Mouse (Mus musculus) forebrain, embryonic 16.5 days (tissue): Measurements from ENCODE around the gene Abhd14a. TPM values are rescaled to one million over a fixed set of nuclear protein-coding genes. Genes with fewer than 3 reads are reported as not detected.

Experiments used
- ATAC-seq: fragments of 200-750 bp; cut with Nextera tagmentation; 2 replicates; pipeline ENCODE4 v1.8.0; 2017; ENCODE audit warnings: mild to moderate bottlenecking, moderate library complexity
- H3K27ac ChIP-seq: fragments of 300-500 bp; sonication (generic); 2 replicates; pipeline ENCODE4 v1.5.1; 2014; ENCODE audit warnings: low read length, control low read depth
- H3K27me3 ChIP-seq: fragments of 300-500 bp; sonication (generic); replicated peaks from 2 replicates; pipeline ENCODE4 v1.6.1; 2014; ENCODE audit warnings: low read length; ENCODE audit not compliant: control insufficient read depth, insufficient read depth
- H3K36me3 ChIP-seq: fragments of 300-500 bp; sonication (generic); 2 replicates; pipeline ENCODE4 v1.6.1; 2014; ENCODE audit not compliant: control insufficient read depth, insufficient read depth
- H3K4me1 ChIP-seq: fragments of 300-500 bp; sonication (generic); replicated peaks from 2 replicates; pipeline ENCODE4 v1.6.1; 2014; ENCODE audit warnings: low read length; ENCODE audit not compliant: control insufficient read depth, insufficient read depth
- H3K4me2 ChIP-seq: fragments of 300-500 bp; sonication (generic); 2 replicates; pipeline ENCODE4 v1.6.1; 2014; ENCODE audit warnings: mild to moderate bottlenecking, low read length, control low read depth
- H3K4me3 ChIP-seq: fragments of 300-500 bp; sonication (generic); replicated peaks from 2 replicates; pipeline ENCODE4 v1.5.1; 2014; ENCODE audit warnings: mild to moderate bottlenecking, low read length, control low read depth
- H3K9ac ChIP-seq: fragments of 300-500 bp; sonication (generic); replicated peaks from 2 replicates; pipeline ENCODE4 v1.6.1; 2014; ENCODE audit warnings: low read depth, low read length, control low read depth
- H3K9me3 ChIP-seq: fragments of 300-500 bp; sonication (generic); 2 replicates; pipeline ENCODE4 v1.6.1; 2016; ENCODE audit warnings: low read length; ENCODE audit not compliant: control insufficient read depth
- WGBS: fragments of 180-500 bp; shearing (Covaris S2); extraction: QIAGEN DNeasy Blood & Tissue Kit; methylation state at CpG from one replicate; pipeline ENCODE4 v1.1.7; 2014; 5-methylcytosine and 5-hydroxymethylcytosine counted together
- polyA plus RNA-seq: library from polyadenylated mRNA; unstranded; fragments of >200 nt; fragmentation: Nextera tagmentation; extraction: Ambion mirVana; gene quantifications from 2 replicates; pipeline ENCODE4 v1.2.1, GENCODE M21; 2015

Abhd14a gene
- polyA plus RNA-seq, 1 experiment from 2014 or later = 81.9 TPM

GRCm38 (mm10) chr9:106429221-106430014 lies 18.1 kb downstream of the Abhd14a start, which contains the start of gene Rpl29:
Rpl29 (plus strand) TSS chr9:106429454.
- Histone ChIP-seq H3K4me2 (peak within 1 kb of the TSS; percentile 69), H3K27ac (peak within 1 kb of the TSS; percentile 96), H3K9ac (peak within 1 kb of the TSS; percentile 70), H3K9me3 (no peaks in the 10 kb centered on the region), H3K4me3 (peak within 1 kb of the TSS; percentile 67), H3K27me3 (no peaks in the 10 kb centered on the region), H3K4me1 (peaks cover 10% of the 10 kb centered on the region), H3K36me3 (peaks cover 10% of the 10 kb centered on the region; the same call in 1 of the 2 replicates)
- ATAC-seq = peak; percentile 91
- under 1% methylated on average over 55 of the region's 55 CpGs for WGBS

- 16% methylated on average over 11 of the region's 11 CpGs for WGBS
- Histone ChIP-seq H3K4me3 (peak overlapping the region; percentile 67), H3K36me3 (peaks cover 10% of the 10 kb centered on the region; the same call in 1 of the 2 replicates), H3K27me3 (no peaks in the 10 kb centered on the region), H3K9ac (peak overlapping the region; percentile 57), H3K4me2 (peak overlapping the region; percentile 68), H3K4me1 (peaks cover 10% of the 10 kb centered on the region), H3K27ac (peak overlapping the region; percentile 96), H3K9me3 (no peaks in the 10 kb centered on the region)
- ATAC-seq = peak; percentile 64
These were observed 18.7 kb downstream of the Abhd14a start for GRCm38 (mm10) chr9:106428719-106429220.

- no peak overlapping the region for H3K9ac ChIP-seq
- H3K27ac ChIP-seq = no peak overlapping the region
- no peaks in the 10 kb centered on the region for H3K36me3 ChIP-seq
- peaks cover 28% of the 10 kb centered on the region for H3K4me1 ChIP-seq
- H3K9me3 ChIP-seq = no peaks in the 10 kb centered on the region
- 0 out of 2 replicates have a peak overlapping the region, but pooled peaks have one; percentile 6 for H3K4me2 ChIP-seq
- H3K4me3 ChIP-seq = no peak overlapping the region
- H3K27me3 ChIP-seq = no peaks in the 10 kb centered on the region; the same call in 1 of the 2 replicates
- peak; percentile 83 for ATAC-seq
- 1% methylated on average over 3 of the region's 3 CpGs for WGBS
These were observed 25.7 kb downstream of the Abhd14a start for GRCm38 (mm10) chr9:106421865-106422160.

- Histone ChIP-seq H3K27ac (no peak overlapping the region), H3K36me3 (no peaks in the 10 kb centered on the region), H3K9me3 (no peaks in the 10 kb centered on the region), H3K4me2 (0 out of 2 replicates have a peak overlapping the region, but pooled peaks have one; percentile 6), H3K4me3 (no peak overlapping the region), H3K27me3 (no peaks in the 10 kb centered on the region; the same call in 1 of the 2 replicates), H3K9ac (no peak overlapping the region), H3K4me1 (peaks cover 28% of the 10 kb centered on the region)
- 6% methylated on average over 17 of the region's 18 CpGs for WGBS
- ATAC-seq = peak; percentile 14; the same call in 1 of the 2 replicates
These were observed 26.2 kb downstream of the Abhd14a start for GRCm38 (mm10) chr9:106421033-106421864.

- H3K27me3 ChIP-seq = no peaks in the 10 kb centered on the region; the same call in 1 of the 2 replicates
- ATAC-seq = no peak
- peaks cover 28% of the 10 kb centered on the region for H3K4me1 ChIP-seq
- no peak overlapping the region for H3K4me2 ChIP-seq
- no peaks in the 10 kb centered on the region for H3K36me3 ChIP-seq
- H3K4me3 ChIP-seq = no peak overlapping the region
- no peak overlapping the region for H3K27ac ChIP-seq
- 4% methylated on average over 2 of the region's 2 CpGs for WGBS
- H3K9ac ChIP-seq = no peak overlapping the region
- H3K9me3 ChIP-seq = no peaks in the 10 kb centered on the region
These were observed 26.9 kb downstream of the Abhd14a start for GRCm38 (mm10) chr9:106420608-106421007.

GRCm38 (mm10) chr9:106417841-106418625 lies 29.4 kb downstream of the Abhd14a start:
- H3K36me3 ChIP-seq = no peaks in the 10 kb centered on the region
- H3K27me3 ChIP-seq = no peaks in the 10 kb centered on the region; the same call in 1 of the 2 replicates
- no peaks in the 10 kb centered on the region for H3K9me3 ChIP-seq
- H3K4me2 ChIP-seq = peak overlapping the region; percentile 72
- peaks cover 28% of the 10 kb centered on the region for H3K4me1 ChIP-seq
- peak; percentile 83 for ATAC-seq
- H3K9ac ChIP-seq = peak overlapping the region; percentile 62
- 12% methylated on average over 29 of the region's 29 CpGs for WGBS
- H3K4me3 ChIP-seq = peak overlapping the region; percentile 36
- peak overlapping the region; percentile 62 for H3K27ac ChIP-seq

- WGBS = 90% methylated on average over 6 of the region's 6 CpGs
- Histone ChIP-seq H3K36me3 (no peaks in the 10 kb centered on the region), H3K4me3 (no peak overlapping the region), H3K4me2 (no peak overlapping the region), H3K27ac (no peak overlapping the region), H3K27me3 (no peaks in the 10 kb centered on the region; the same call in 1 of the 2 replicates), H3K9ac (no peak overlapping the region), H3K4me1 (peaks cover 28% of the 10 kb centered on the region), H3K9me3 (no peaks in the 10 kb centered on the region)
- ATAC-seq = no peak
These were observed 30.7 kb downstream of the Abhd14a start for GRCm38 (mm10) chr9:106416826-106417225.

GRCm38 (mm10) chr9:106413606-106414005 lies 33.9 kb downstream of the Abhd14a start:
- Histone ChIP-seq H3K36me3 (no peaks in the 10 kb centered on the region), H3K27ac (no peak overlapping the region), H3K4me2 (no peak overlapping the region), H3K9me3 (no peaks in the 10 kb centered on the region), H3K9ac (no peak overlapping the region), H3K4me1 (peaks cover 16% of the 10 kb centered on the region), H3K27me3 (no peaks in the 10 kb centered on the region), H3K4me3 (no peak overlapping the region)
- ATAC-seq = no peak
- 87% methylated on average over 5 of the region's 5 CpGs for WGBS
